Mouse (Mus musculus) ES-E14 (cell line): ENCODE measurements around the gene Spsb4. TPM values are rescaled to one million over a fixed set of nuclear protein-coding genes. Genes with fewer than 3 reads are reported as not detected.
A peak's percentile ranks its signal among the peaks of the same experiment; 100 is the strongest.

Source experiments
- DNase-seq: peaks from one replicate; pipeline ENCODE4 v3.0.0-alpha.2; 2013; ENCODE audit warnings: low read depth, low spot score
- H3K27ac ChIP-seq: 2 replicates; pipeline ENCODE4 v1.5.1; 2012; ENCODE audit warnings: low read depth, mild to moderate bottlenecking, low read length, moderate library complexity, mixed read lengths; ENCODE audit not compliant: poor library complexity, insufficient read depth, severe bottlenecking
- H3K36me3 ChIP-seq: 2 replicates; pipeline ENCODE4 v1.6.1; 2012; ENCODE audit warnings: mild to moderate bottlenecking, low read length, moderate library complexity, mixed read lengths; ENCODE audit not compliant: control insufficient read depth, poor library complexity, insufficient read depth, severe bottlenecking
- H3K4me1 ChIP-seq, 2 experiments: fragments of 150-350 bp in 1 of 2; sonication (generic) in 1 of 2; 2 replicates each; pipeline ENCODE4 v1.6.1; 2012; ENCODE audit warnings: low read length in 2 of 2, mild to moderate bottlenecking in 1 of 2, mixed read lengths in 1 of 2; ENCODE audit not compliant: control insufficient read depth in 2 of 2, insufficient read depth in 2 of 2, poor library complexity in 1 of 2
- H3K4me3 ChIP-seq, 2 experiments: fragments of 150-350 bp in 1 of 2; sonication (generic) in 1 of 2; 2 replicates each; pipeline ENCODE4 v1.5.1; 2012; ENCODE audit warnings: low read length in 2 of 2, low read depth in 1 of 2, mild to moderate bottlenecking in 1 of 2, mixed read lengths in 1 of 2; ENCODE audit not compliant: insufficient read depth in 1 of 2, poor library complexity in 1 of 2, severe bottlenecking in 1 of 2
- H3K9ac ChIP-seq: 2 replicates; pipeline ENCODE4 v1.6.1; 2012; ENCODE audit warnings: low read depth, mild to moderate bottlenecking, low read length, mixed read lengths; ENCODE audit not compliant: poor library complexity, insufficient read depth, severe bottlenecking
- H3K9me3 ChIP-seq: fragments of 150-350 bp; sonication (generic); 2 replicates; pipeline ENCODE4 v1.6.1; 2012; ENCODE audit warnings: low read depth, mild to moderate bottlenecking, low read length; ENCODE audit not compliant: control insufficient read depth, insufficient read depth
- CHD2 ChIP-seq: IDR thresholded peaks from 2 replicates; pipeline ENCODE4 v1.6.1; 2014; ENCODE audit warnings: mild to moderate bottlenecking, low read depth, low read length, inconsistent platforms
- HCFC1 ChIP-seq: IDR thresholded peaks from 2 replicates; pipeline ENCODE4 v1.6.1; 2012; ENCODE audit warnings: low read length, inconsistent platforms, borderline replicate concordance; ENCODE audit not compliant: insufficient read depth
- MAFK ChIP-seq: IDR thresholded peaks from 2 replicates; pipeline ENCODE4 v1.6.1; 2014; ENCODE audit warnings: mild to moderate bottlenecking, low read depth, low read length, inconsistent platforms; ENCODE audit not compliant: insufficient read depth
- ZC3H11A ChIP-seq: IDR thresholded peaks from 2 replicates; pipeline ENCODE4 v1.6.1; 2012; ENCODE audit warnings: low read depth, mild to moderate bottlenecking, inconsistent platforms, low read length, borderline replicate concordance
- ZNF384 ChIP-seq: IDR thresholded peaks from 2 replicates; pipeline ENCODE4 v1.6.1; 2012; ENCODE audit warnings: low read depth, low read length, inconsistent platforms
- in situ Hi-C, 2 experiments: fragments of 600-800 bp; cut with MboI; formaldehyde crosslinking; loops; one replicate each; pipeline ENCODE4 v1.15.1; 2025; ENCODE audit warnings: low sequenced_read_pairs in 2 of 2, inconsistent platforms in 1 of 2; ENCODE audit not compliant: unreplicated experiment in 2 of 2
- total RNA-seq: library from RNA; depleted of rRNA; stranded (reverse); fragments of 300-350 nt; gene quantifications from 2 replicates; pipeline ENCODE4 v1.2.3, GENCODE M21; 2012

Gene Spsb4
- total RNA-seq, 1 experiment, result 1.6 TPM

- no peaks in the 10 kb centered on the region for H3K9me3 ChIP-seq
- no peak overlapping the region for H3K27ac ChIP-seq
- no peak for DNase-seq
- TF ChIP-seq ZC3H11A (no peak), ZNF384 (no peak), CHD2 (no peak), HCFC1 (no peak), MAFK (no peak)
- H3K9ac ChIP-seq, result no peak overlapping the region
- no peak overlapping the region for H3K4me3 ChIP-seq
- H3K36me3 ChIP-seq, result peaks cover 2% of the 10 kb centered on the region
- peaks cover 0 to 2% of the 10 kb centered on the region in 2 experiments; a peak in 2 of 4 replicates for H3K4me1 ChIP-seq
- in situ Hi-C loops, result loop anchor here in 1 of 2 experiments (10.0 kb wide), 1 partner anchor 147 kb away; no protein-coding TSS in a partner anchor
Measured at GRCm38 (mm10) chr9:97061696-97062095, 43.1 kb upstream of the Spsb4 start.

DNA sequence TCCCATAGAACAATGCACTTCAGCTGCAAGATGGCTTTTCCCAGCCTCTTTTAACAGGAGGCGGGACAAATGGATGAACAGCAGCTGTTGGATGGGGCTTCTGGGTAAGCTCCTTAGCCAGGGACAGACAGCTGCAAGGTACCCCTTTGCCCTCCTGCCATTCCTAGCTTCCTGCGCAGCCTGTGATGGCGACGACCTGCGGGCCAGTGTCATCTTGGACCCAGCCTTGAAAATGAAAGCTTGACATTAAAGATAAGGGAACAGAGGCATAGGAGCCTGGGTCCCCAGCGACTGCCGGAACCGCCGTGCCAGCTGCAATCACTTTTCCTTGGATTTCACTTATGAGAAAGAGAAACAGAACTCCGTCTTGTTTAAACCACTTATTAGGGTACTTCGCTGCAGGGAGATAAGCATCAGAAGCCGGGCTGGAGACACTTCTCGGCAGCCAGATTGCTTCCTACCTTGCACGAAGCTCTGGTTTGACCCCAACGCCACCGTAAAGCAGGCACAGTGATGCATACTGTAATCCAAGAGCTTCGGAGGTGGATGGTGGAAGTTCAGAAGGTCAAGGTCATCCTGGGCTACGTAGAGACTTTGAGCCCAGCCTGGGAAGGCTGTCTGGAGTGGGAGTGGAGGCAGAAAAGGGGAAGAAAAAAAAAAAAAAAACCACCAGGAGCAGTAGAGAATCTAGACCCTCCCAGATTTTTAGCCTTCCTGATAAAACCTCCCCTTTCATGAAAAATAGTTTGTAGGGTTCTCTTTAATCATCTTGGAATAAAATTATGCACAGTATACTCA is 38.1 kb upstream of the Spsb4 start:
- Histone ChIP-seq H3K4me1 (peaks cover 0 to 2% of the 10 kb centered on the region in 2 experiments; a peak in 1 of 4 replicates), H3K9me3 (no peaks in the 10 kb centered on the region), H3K27ac (no peak overlapping the region), H3K9ac (peak overlapping the region; percentile 35; the same call in 1 of the 2 replicates), H3K36me3 (no peaks in the 10 kb centered on the region), H3K4me3 (peak overlapping the region in 1 of 2 experiments; percentile 2; a peak in 2 of 4 replicates)
- TF ChIP-seq ZNF384, result peak; percentile 83
- no peak for TF ChIP-seq MAFK
- no peak for TF ChIP-seq HCFC1
- TF ChIP-seq CHD2, result no peak
- DNase-seq, result no peak
- in situ Hi-C loops, result no loop called here

DNA sequence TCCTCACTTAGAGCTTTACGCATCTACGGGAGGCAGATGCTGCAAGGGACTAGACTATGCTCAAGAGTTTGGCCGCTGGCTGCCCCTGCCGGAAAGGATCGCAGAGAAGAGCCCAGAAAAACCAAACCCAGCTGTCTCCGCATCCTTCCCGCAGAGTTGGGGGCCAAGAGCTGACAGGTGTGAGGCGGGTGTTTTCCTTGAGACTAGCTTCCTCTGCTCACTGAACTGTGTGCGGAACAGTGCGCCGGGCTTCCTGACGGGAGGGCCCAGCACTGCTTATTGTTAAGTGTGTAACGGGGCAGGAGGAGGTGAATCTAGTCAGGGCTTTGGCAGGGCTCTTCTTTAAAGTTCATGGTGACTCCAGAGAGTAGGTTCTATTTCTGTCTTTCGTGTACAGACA is 37.3 kb upstream of the Spsb4 start:
- Histone ChIP-seq H3K36me3 (no peaks in the 10 kb centered on the region), H3K4me1 (peaks cover 0 to 2% of the 10 kb centered on the region in 2 experiments; a peak in 1 of 4 replicates), H3K4me3 (no peak overlapping the region), H3K27ac (no peak overlapping the region), H3K9ac (peak overlapping the region; percentile 32; the same call in 1 of the 2 replicates), H3K9me3 (no peaks in the 10 kb centered on the region)
- no peak for TF ChIP-seq ZC3H11A
- no peak for TF ChIP-seq CHD2
- no peak for TF ChIP-seq MAFK
- no peak for TF ChIP-seq ZNF384
- no peak for TF ChIP-seq HCFC1
- in situ Hi-C loops, result no loop called here
- no peak for DNase-seq

DNA sequence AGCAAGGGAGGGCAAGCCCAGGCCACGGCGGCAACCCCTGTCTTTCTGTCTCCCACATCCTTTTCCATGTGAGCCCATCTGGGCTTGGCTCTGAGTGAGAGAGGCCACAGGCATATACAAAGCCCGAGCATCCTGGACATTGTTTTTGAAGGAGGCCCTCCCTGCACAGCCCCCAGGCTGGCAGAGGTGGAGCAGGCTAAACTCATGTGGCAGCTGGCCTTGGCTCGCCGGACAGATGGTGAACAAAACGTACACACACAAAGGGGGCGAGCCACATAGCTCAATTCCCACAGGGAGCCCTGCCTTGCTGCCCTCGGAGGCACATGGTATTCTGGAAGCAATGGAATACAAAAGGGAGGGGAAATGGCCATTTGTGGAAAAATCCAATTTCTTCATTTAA is 32.5 kb upstream of the Spsb4 start:
- no peaks in the 10 kb centered on the region for H3K36me3 ChIP-seq
- no peak for DNase-seq
- no peaks in the 10 kb centered on the region for H3K4me1 ChIP-seq
- H3K27ac ChIP-seq, result no peak overlapping the region
- in situ Hi-C loops, result no loop called here
- TF ChIP-seq ZNF384 (no peak), ZC3H11A (no peak), MAFK (no peak), HCFC1 (no peak), CHD2 (no peak)
- no peak overlapping the region for H3K9ac ChIP-seq
- H3K4me3 ChIP-seq, result no peak overlapping the region
- H3K9me3 ChIP-seq, result 0 out of 2 replicates have a peak, but pooled peaks cover under 1% of the 10 kb centered on the region
